Mouse (Mus musculus) brain, embryonic 14.5 days (tissue): ENCODE measurements around the gene Zpr1. TPM values are rescaled to one million over a fixed set of nuclear protein-coding genes. Genes with fewer than 3 reads are reported as not detected.

Source experiments
- DNase-seq: peaks from one replicate; pipeline ENCODE4 v3.0.0-alpha.2; 2011; ENCODE audit warnings: low read depth
- CTCF ChIP-seq: fragments of 200-500 bp; IDR thresholded peaks from 2 replicates; pipeline ENCODE4 v1.5.1; 2012; ENCODE audit warnings: inconsistent platforms, mild to moderate bottlenecking, moderate library complexity, borderline replicate concordance; ENCODE audit not compliant: insufficient read depth, insufficient read length; ENCODE audit errors: extremely low read depth
- POLR2A ChIP-seq: fragments of 200-500 bp; IDR thresholded peaks from 2 replicates; pipeline ENCODE4 v1.6.1; 2012; ENCODE audit warnings: mild to moderate bottlenecking, inconsistent platforms, borderline replicate concordance; ENCODE audit not compliant: poor library complexity, insufficient read depth, insufficient read length, severe bottlenecking; ENCODE audit errors: extremely low read depth
- polyA plus RNA-seq: library from polyadenylated mRNA; depleted of rRNA; stranded (reverse); fragments of >200 nt; gene quantifications from 2 replicates; pipeline ENCODE4 v1.2.3, GENCODE M21; 2012; rRNA removed

Zpr1 gene
- 37.3 and 39.1 TPM in 2 replicates for polyA plus RNA-seq

DNA sequence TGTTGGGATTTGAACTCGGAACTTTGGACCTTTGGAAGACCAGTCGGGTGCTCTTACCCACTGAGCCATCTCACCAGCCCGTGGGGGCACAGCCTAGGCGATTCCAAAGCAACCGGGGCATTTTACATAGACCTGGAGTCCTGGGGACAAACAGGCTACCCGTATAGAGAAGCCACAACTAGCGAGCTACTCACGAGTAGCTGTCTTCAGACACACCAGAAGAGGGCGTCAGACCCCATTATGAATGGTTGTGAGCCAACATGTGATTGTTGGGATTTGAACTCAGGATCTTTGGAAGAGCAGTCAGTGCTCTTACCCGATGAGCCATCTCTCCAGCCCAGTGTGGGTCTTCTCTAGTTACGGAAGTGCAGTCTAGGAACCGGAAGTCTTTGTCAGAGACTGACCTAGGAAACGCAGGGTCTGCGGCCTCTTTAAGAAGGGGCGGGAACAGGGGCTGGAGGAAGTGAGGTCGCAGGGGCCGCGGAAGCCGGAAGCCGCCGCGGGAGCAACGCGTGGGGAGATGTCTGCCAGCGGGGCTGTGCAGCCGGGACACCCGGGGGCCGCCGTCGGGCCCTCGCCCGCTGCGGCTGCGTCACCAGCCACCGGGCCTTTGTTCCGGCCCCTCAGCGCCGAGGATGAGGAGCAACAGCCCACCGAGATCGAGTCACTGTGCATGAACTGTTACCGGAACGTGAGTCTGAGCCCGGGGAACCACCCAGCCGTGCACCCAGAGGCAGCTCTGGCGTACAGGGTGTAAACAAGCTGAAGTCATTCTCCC is at the start of gene Zpr1:
Zpr1 (plus strand) TSS at position 388 of the 778 bp plus-strand sequence.
- TF ChIP-seq CTCF (peak; percentile 41; the same call in 1 of the 2 replicates), POLR2A (peak; percentile 70)
- peak; percentile 98 for DNase-seq

DNA sequence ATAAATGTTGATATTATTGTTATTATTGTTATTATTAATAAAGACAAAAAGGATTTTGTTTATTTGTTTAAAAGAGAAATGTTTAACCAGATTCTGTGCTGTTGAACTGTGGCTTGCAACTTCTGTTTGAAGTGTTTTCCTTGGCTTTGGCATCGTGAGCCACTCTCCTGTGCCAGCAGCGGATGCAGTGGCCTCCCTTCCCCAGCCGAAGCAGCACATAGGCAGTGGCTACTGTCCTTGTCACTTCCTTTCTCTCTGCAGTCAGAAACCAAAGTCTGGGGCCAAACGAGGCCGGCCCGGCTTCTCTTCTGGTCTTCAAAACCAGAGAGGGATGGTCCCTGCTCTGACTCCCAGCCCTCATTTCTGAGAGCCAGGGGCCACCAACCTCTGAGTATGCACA is 49.8 kb upstream of the Zpr1 start:
- DNase-seq, result no peak
- no peak for TF ChIP-seq POLR2A
- no peak for TF ChIP-seq CTCF

DNA sequence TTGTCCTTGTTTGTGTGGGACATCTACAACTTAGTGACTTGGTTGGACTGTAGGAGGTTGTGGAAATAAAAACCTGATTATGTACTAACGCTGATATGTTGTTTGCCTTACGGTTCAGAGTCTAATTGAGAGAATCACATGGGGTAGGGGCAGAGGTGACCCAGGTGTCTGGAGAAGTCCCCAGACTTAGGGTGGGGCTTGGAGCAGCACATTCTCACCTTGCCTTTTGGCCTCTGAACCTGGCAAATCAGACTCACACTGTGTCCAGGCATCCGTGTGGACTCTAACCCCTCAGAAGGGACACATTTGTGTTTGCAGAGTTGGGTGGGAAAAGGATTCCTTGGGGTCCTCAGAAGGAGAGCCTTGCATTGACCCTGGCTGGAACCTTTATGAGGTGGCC is 48.8 kb upstream of the Zpr1 start:
- DNase-seq, result no peak

DNA sequence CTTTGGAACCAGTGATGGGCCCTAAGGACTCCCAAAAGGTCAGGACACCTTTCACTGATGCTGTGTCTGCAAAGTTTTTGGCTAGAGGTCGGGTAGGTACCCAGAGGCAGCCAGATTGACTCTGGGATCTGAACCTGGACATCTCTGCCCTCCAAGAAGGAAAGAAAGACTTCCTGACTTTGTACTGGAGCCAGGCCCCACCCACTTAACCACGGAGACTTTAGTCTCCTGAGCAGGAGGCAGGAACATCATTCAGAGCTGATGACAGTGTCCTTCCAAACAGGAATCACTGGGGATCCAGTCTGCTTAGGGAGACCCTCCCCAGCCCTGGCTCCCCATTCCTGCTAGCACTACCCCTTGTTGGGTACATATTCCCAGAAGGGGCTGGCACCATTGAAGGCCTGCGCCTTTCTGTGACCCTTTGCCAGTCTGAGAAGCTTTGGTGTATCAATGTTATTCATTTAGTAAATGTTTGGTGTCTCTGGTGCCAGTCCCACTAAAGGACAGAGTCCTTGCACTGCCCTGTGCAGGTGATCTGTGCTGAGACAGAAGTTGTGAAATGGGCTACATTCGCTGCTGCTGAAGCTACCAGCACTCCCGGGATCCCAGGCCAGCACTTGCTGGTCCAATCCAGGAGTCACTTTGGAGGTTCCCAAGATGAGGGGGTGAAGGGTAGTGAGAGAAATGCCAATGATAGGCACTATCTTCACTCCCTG is 47.8 kb upstream of the Zpr1 start:
- TF ChIP-seq POLR2A (no peak), CTCF (no peak)
- DNase-seq, result no peak

More for the DNA sequence above, 48.8 kb upstream of the Zpr1 start:
- TF ChIP-seq POLR2A, result no peak
- no peak for TF ChIP-seq CTCF

DNA sequence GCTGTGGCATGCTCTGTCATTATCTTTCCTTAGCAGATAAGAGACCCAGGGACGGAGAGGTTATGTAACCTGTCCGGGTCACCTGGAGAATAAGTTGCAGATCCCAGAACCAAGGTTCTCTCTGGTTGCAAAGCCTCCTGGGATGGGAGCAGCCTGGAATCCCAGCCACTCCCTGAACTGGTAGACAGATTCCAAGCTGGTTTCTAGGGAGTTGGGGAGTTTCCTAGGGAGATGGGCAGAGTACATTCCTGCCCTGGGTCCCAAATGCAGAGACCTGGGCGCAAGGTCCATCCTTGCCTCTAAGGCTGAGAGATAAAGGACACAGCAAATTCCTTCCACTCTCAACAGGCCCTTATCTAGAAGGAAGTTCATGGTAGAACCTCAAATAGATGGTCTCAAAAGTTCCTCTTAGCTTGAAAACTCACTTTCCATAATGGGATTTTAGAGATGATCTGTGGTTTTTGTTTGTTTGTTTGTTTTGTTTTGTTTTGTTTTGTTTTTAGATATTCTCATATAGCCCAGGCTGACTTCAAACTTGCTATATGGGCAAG is 45.7 kb upstream of the Zpr1 start:
- TF ChIP-seq CTCF (no peak), POLR2A (no peak)
- DNase-seq, result no peak

DNA sequence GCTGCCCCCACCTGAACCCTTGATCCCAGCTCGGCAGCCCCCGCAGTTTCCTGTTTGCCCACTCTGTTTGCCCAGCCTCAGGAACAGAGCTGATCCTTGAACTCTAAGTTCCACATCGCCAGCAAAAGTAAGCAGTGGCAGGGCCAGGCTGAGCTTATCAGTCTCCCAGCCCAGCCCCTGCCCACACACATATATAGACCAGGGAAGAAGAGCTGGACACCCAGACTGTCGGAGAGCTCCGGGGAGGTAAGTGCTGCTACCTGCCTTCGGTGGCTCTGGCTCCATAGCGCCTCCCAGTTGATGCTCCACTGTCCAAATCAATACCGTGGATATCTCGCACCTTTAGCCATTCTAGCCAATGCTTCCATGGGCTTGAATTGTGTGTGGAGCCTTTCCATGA is 44.4 kb upstream of the Zpr1 start, which contains the start of gene Apoa1:
Apoa1 (plus strand) TSS at position 90 of the 400 bp plus-strand sequence.
- no peak for DNase-seq
- no peak for TF ChIP-seq CTCF
- no peak for TF ChIP-seq POLR2A

DNA sequence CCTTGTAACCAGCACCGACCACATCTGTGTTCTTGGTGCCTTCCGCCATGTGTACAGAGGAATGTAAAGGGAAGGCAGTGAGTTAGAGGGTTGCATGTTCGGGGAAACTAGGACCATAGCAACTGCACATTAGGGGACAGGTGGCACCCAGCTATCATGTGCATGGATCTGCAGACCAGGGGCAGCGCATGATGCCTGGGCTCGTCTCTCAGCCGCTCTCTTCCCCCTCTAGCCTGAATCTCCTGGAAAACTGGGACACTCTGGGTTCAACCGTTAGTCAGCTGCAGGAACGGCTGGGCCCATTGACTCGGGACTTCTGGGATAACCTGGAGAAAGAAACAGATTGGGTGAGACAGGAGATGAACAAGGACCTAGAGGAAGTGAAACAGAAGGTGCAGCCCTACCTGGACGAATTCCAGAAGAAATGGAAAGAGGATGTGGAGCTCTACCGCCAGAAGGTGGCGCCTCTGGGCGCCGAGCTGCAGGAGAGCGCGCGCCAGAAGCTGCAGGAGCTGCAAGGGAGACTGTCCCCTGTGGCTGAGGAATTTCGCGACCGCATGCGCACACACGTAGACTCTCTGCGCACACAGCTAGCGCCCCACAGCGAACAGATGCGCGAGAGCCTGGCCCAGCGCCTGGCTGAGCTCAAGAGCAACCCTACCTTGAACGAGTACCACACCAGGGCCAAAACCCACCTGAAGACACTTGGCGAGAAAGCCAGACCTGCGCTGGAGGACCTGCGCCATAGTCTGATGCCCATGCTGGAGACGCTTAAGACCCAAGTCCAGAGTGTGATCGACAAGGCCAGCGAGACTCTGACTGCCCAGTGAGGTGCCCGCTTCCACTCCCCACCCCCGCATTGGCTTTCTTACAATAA is 43.1 kb upstream of the Zpr1 start:
- peak; percentile 97 for DNase-seq
- TF ChIP-seq POLR2A (peak; percentile 41; the same call in 1 of the 2 replicates), CTCF (peak; percentile 79)

DNA sequence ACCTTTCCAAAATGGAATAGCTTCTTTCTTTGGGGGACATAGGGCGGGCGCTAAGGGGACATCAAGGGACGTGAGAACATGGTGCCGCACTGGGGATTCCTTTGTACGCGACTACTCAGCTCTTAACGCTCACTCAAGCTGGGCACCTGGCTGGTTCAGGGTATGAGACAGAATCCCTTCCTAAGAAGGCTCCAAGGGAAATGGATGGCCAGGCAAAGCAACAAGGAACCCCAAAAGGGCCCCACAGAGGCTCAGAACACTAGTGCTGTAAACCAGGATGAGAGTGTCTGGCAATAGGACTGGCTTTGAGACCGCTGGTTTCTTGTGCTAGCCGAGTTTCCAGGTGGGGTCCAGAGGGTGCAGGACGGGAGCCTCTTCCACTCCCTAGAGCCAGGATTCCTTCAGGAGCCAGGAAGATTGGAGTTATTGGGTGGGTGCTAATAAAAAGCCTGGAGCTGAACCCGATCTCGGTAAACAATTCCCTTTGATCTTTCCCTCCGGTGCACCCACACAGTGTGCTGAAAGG is 42.4 kb upstream of the Zpr1 start:
- TF ChIP-seq POLR2A (no peak), CTCF (no peak)
- no peak for DNase-seq

DNA sequence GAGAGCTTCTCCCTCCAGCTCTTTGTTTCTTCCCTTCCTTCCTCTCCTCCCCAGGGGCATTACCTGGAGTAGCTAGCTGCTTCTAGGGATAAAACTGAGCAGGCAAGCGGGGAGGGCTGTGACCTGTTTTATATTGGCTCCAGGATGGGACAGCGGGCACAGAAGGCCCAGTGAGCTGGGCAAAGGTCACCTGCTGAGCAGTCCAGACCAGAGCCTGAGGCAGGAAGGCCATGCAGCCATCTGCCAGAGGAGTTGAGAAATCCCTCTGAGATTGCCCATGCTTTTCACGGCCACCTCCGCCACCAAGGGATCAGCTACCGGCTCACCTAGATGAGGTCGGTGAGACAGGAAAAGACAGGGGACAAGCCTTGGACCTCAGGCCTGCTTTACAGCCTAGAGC is 37.7 kb upstream of the Zpr1 start:
- TF ChIP-seq CTCF (no peak), POLR2A (no peak)

DNA sequence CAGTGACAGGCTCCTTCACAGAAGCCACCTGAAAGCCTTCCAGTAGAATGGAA is 37.4 kb upstream of the Zpr1 start, which contains the start of gene Apoc3:
Apoc3 (minus strand) TSS at position 41 of the 53 bp plus-strand sequence.
- no peak for TF ChIP-seq CTCF
- no peak for TF ChIP-seq POLR2A
- DNase-seq, result no peak

More for the DNA sequence above, 37.7 kb upstream of the Zpr1 start:
- DNase-seq, result no peak

DNA sequence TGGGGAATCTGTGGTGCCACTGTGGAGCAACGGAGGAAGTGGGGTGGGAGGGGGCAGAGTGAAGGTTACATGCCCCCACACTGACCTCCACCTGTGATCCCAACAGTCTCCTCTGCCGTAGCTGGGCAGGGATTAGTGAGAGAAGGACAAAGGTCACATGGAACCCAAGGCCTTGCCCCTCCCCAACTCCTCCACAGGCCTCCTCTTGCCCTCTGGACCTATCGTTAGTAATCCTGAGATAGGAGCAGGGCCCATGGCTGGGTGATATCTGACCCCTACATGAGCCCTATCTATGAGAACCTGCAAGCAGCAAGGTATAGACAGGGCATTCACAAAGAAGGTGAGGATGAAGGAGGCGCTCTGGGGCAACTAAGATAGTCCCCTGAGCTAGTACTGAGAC is 37.2 kb upstream of the Zpr1 start:
- no peak for TF ChIP-seq POLR2A
- TF ChIP-seq CTCF, result no peak
- DNase-seq, result no peak
